Mouse (Mus musculus) heart, postnatal 0 days (tissue): Measurements from ENCODE around the gene Slmap.

Experiments used
- CTCF ChIP-seq: IDR thresholded peaks from 2 replicates; pipeline ENCODE4 v1.5.1; 2016; ENCODE audit warnings: antibody characterized with exemption, control low read depth, low read depth
- EP300 ChIP-seq: IDR thresholded peaks from 2 replicates; pipeline ENCODE4 v1.6.1; 2016; ENCODE audit warnings: antibody characterized with exemption, low read depth

- TF ChIP-seq CTCF (no peak), EP300 (no peak)
Observed at GRCm38 (mm10) chr14:26583645-26584044, 48.9 kb upstream of the Slmap start.
